Mouse (Mus musculus) G1E (cell line): ENCODE data around the gene Sacs. TPM values are rescaled to one million over a fixed set of nuclear protein-coding genes. Genes with fewer than 3 reads are reported as not detected.

Source experiments
- ATAC-seq: 2 replicates; pipeline ENCODE4 v1.8.0; 2016; ENCODE audit warnings: mild to moderate bottlenecking; ENCODE audit not compliant: insufficient number of reproducible peaks, poor library complexity, low FRiP score, severe bottlenecking; ENCODE audit errors: extremely low read depth
- DNase-seq: peaks from one replicate; pipeline ENCODE4 v3.0.0; 2012; ENCODE audit warnings: low spot score
- H3K27me3 ChIP-seq: 2 replicates; pipeline ENCODE4 v1.6.1; 2012; ENCODE audit warnings: mild to moderate bottlenecking, low read length, inconsistent platforms; ENCODE audit not compliant: insufficient read depth
- H3K36me3 ChIP-seq: replicated peaks from 2 replicates; pipeline ENCODE3; 2012; ENCODE audit warnings: mild to moderate bottlenecking, inconsistent platforms
- H3K4me1 ChIP-seq: 2 replicates; pipeline ENCODE4 v1.6.1; 2012; ENCODE audit warnings: low read depth, low read length, inconsistent platforms, mixed read lengths; ENCODE audit not compliant: insufficient read depth
- H3K4me3 ChIP-seq: 2 replicates; pipeline ENCODE4 v1.5.1; 2012; ENCODE audit warnings: low read depth, mild to moderate bottlenecking, inconsistent platforms, low read length, moderate library complexity, mixed read lengths
- H3K9me3 ChIP-seq: replicated peaks from 2 replicates; pipeline ENCODE4 v1.6.1; 2012; ENCODE audit warnings: inconsistent platforms
- CTCF ChIP-seq: IDR thresholded peaks from 2 replicates; pipeline ENCODE4 v1.5.1; 2012; ENCODE audit warnings: low read depth, low read length, inconsistent platforms, mixed read lengths
- GATA1 ChIP-seq: IDR thresholded peaks from 2 replicates; pipeline ENCODE4 v1.6.1; 2012; ENCODE audit warnings: borderline replicate concordance, low read length, inconsistent platforms, mixed read lengths
- GATA2 ChIP-seq: IDR thresholded peaks from 2 replicates; pipeline ENCODE4 v1.6.1; 2012; ENCODE audit warnings: low read depth, low read length, inconsistent platforms, borderline replicate concordance
- POLR2AphosphoS5 ChIP-seq: IDR thresholded peaks from 2 replicates; pipeline ENCODE4 v1.6.1; 2012; ENCODE audit warnings: low read depth, low read length, inconsistent platforms; ENCODE audit not compliant: insufficient replicate concordance
- TAL1 ChIP-seq: conservative IDR thresholded peaks from 2 replicates; pipeline ENCODE4 v1.6.1; 2012; ENCODE audit warnings: low read depth, low read length, inconsistent platforms, mixed read lengths
- polyA plus RNA-seq: library from polyadenylated mRNA; stranded (reverse); fragments of >175 nt; gene quantifications from 2 replicates; pipeline ENCODE4 v1.2.3, GENCODE M21; 2012
- total RNA-seq, 2 experiments: library from RNA; stranded (forward) in 1 of 2; stranded (reverse) in 1 of 2; fragments of 200-1000 nt in 1 of 2; fragments of >200 nt in 1 of 2; fragmentation: Nextera tagmentation in 1 of 2; gene quantifications; 2 replicates each; pipeline ENCODE4 v1.2.3; 2014 to 2017

The Sacs gene
- total and polyA plus RNA-seq, 3 experiments: 0.53 to 23.3 (median 19.0) TPM

DNA sequence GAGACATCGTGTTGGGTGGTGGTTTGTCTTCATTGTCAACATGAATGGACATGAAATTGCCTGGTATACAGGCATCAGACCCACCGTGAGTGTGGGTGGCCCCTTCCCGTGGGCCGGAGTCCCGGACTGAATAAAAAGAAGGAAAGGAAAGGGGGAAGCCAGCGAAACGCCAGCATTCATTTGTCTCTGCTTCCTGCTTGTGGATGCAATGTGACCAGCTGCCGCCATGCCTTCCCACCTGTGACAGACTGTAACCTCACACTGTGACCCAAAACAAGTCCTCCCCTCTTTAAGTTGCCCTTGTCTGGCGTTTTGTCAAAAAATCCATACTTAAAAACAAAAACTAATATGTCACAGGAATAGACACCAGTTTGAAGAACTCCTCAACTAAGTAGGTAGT is 27.7 kb downstream of the Sacs start:
- no peak for TF ChIP-seq GATA2
- TF ChIP-seq POLR2AphosphoS5: no peak
- no peak for TF ChIP-seq GATA1
- no peak for TF ChIP-seq CTCF
- TF ChIP-seq TAL1: no peak
- Histone ChIP-seq H3K36me3 (no peaks in the 10 kb centered on the region), H3K27me3 (peaks cover 36% of the 10 kb centered on the region), H3K4me3 (no peak overlapping the region), H3K4me1 (no peaks in the 10 kb centered on the region), H3K9me3 (no peaks in the 10 kb centered on the region)
- no peak for DNase-seq
- no peak for ATAC-seq

DNA sequence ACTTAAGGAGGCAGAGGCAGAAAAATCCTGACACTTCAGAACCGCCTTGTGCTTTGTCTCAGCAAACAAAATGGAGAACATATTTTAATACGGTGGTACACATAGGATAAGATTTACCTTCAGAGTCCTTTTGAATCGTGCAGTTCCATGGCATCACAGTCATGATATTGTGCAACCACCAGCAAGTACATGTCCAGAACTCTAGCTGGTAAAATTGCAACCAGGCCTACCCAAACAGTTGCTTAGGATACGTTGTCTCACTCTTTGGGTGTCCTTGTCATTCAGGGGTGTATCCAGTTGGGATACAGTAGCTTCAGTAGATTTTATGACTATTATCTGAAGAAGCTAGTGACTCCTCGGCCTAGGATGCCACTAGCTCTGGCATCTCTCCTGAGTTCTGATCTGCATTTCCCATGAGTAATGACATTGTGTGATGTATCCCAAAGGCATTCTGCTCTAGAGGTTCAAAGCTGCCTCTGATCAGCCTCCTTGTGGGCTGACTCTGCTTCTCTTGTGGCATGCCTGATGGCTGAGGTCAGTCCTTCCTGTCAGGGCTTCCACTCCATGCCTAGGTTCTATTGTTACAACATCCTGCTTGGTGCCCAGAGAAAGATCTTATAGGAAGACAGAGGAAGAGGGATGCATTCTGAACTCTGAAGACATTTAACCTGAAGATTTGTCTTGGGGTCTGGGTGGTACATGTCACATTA is 33.2 kb downstream of the Sacs start:
- H3K36me3 ChIP-seq: peaks cover 20% of the 10 kb centered on the region
- ATAC-seq (no peak), DNase-seq (no peak)
- peaks cover 20% of the 10 kb centered on the region for H3K27me3 ChIP-seq
- no peaks in the 10 kb centered on the region for H3K9me3 ChIP-seq
- no peak overlapping the region for H3K4me3 ChIP-seq
- H3K4me1 ChIP-seq: peaks cover 24% of the 10 kb centered on the region
- TF ChIP-seq GATA1: no peak

DNA sequence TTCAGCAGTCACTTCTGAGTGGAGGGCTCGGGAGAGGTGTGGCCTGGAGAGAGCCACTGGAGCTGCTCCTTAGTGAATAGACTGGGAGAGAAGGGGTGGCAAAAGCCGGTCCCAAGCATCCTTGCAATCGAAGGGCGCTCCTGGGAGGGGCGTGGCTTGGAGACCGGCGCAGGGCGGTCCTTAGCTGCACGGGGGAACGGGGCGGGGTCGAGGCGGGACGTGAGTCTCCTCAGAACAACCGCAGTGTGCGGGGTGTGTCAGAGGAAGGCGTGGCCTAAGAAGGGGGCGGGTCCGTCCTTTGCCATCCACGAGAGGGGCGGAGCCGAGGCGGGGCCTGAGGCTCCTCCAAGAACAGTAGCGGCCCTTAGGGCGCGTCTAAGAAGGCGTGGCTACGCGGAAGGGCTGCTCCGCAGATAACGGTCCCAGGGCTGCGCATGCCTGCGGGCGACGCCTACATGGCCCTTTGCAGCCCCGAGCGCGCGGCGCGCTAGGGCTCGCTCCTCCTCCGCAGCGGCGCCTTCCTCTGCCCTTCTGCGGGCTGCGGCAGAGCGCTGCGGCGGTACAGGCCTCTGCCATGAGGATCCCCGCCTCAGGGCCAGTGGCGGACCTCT is 34.4 kb downstream of the Sacs start:
- H3K9me3 ChIP-seq: no peaks in the 10 kb centered on the region
- TF ChIP-seq POLR2AphosphoS5 (no peak), GATA1 (no peak), GATA2 (no peak)
- peak overlapping the region; percentile 98 for H3K4me3 ChIP-seq
- peaks cover 24% of the 10 kb centered on the region for H3K4me1 ChIP-seq
- DNase-seq (peak; percentile 97), ATAC-seq (peak; percentile 96)
- H3K27me3 ChIP-seq: peaks cover 17% of the 10 kb centered on the region
- H3K36me3 ChIP-seq: peaks cover 26% of the 10 kb centered on the region

DNA sequence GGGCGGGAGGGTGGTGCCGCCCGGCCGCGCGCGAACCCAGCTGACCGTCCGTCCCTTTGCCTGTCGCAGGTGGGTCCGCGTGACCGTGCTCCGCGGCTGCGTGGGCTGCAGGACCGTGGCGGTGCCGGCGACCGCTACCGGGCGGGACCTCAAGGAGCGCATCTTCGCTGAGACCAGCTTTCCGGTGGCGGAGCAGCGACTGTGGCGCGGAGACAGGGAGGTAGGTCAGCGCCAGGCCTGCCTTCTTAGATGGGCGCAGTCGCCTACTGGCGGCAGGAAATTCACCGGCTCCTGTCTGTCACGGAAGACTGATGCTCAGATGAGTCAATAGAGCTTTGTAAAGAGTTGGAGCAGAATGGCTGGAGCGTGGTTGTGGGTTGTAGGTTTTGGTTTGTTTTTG is 35.0 kb downstream of the Sacs start:
- TF ChIP-seq CTCF (no peak), POLR2AphosphoS5 (no peak), GATA1 (no peak), TAL1 (no peak), GATA2 (no peak)
- peaks cover 28% of the 10 kb centered on the region for H3K36me3 ChIP-seq
- no peaks in the 10 kb centered on the region for H3K9me3 ChIP-seq
- ATAC-seq (no peak), DNase-seq (peak; percentile 59)
- peaks cover 17% of the 10 kb centered on the region for H3K27me3 ChIP-seq
- peaks cover 24% of the 10 kb centered on the region for H3K4me1 ChIP-seq
- peak overlapping the region; percentile 98 for H3K4me3 ChIP-seq

DNA sequence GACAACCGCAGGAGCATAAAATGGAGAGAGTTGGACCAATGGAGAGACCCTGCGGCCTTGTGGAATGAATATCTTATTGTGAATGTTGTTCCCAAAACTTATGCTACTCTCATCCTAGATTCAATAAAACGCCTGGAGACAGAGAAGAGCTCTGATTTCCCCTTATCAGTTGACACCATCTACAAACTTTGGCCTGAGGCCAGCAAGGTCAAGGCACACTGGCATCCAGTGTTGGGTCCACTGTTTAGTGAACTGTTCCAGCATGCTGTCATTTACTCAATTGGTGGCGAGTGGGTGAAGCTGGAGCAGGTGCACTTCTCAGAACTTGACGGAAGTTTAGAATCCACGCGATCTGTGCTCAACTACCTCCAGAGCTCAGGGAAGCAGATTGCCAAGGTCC is 53.6 kb downstream of the Sacs start:
- Histone ChIP-seq H3K27me3 (no peaks in the 10 kb centered on the region), H3K4me3 (no peak overlapping the region), H3K4me1 (no peaks in the 10 kb centered on the region), H3K9me3 (no peaks in the 10 kb centered on the region), H3K36me3 (peaks cover 61% of the 10 kb centered on the region)
- TF ChIP-seq GATA1 (no peak), CTCF (no peak), GATA2 (no peak), POLR2AphosphoS5 (no peak), TAL1 (no peak)
- ATAC-seq: no peak
- DNase-seq: no peak

DNA sequence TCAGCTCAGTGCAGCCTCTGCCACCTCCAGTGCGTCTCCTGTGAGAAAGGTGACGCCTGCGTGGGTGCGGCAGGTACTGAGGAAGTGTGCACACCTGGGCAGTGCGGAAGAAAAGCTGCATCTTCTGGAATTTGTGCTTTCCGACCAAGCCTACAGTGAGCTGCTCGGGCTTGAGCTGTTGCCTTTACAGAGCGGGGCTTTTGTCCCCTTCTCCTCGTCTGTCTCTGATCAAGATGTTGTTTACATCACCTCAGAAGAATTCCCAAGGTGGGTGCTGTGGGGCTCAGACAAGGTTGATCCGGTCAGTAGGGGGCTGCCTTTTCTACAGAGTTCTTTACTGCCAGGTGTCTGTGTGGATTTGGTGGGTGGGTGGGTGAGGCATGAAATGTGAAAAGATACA is 54.1 kb downstream of the Sacs start:
- DNase-seq: no peak
- Histone ChIP-seq H3K27me3 (no peaks in the 10 kb centered on the region), H3K4me3 (no peak overlapping the region), H3K4me1 (no peaks in the 10 kb centered on the region), H3K9me3 (no peaks in the 10 kb centered on the region), H3K36me3 (peaks cover 62% of the 10 kb centered on the region)
- no peak for ATAC-seq
- no peak for TF ChIP-seq TAL1
- TF ChIP-seq GATA2: no peak
- TF ChIP-seq GATA1: no peak
- no peak for TF ChIP-seq POLR2AphosphoS5
- TF ChIP-seq CTCF: no peak
